Mouse (Mus musculus) hindbrain, postnatal 0 days (tissue): ENCODE data around the gene Rnf126. TPM values are rescaled to one million over a fixed set of nuclear protein-coding genes. Genes with fewer than 3 reads are reported as not detected.

ENCODE experiments used
- ATAC-seq: fragments of 200-750 bp; cut with Nextera tagmentation; 2 replicates; pipeline ENCODE4 v1.8.0; 2017; ENCODE audit warnings: mild to moderate bottlenecking, moderate TSS enrichment, moderate library complexity
- DNase-seq: peaks from one replicate; pipeline ENCODE4 v3.0.0-alpha.2; 2015; ENCODE audit warnings: low spot score
- H3K27ac ChIP-seq: fragments of 300-500 bp; sonication (generic); 2 replicates; pipeline ENCODE4 v1.5.1; 2014; ENCODE audit warnings: mild to moderate bottlenecking
- H3K27me3 ChIP-seq: fragments of 300-500 bp; sonication (generic); 2 replicates; pipeline ENCODE4 v1.6.1; 2014; ENCODE audit warnings: low read length, mixed read lengths; ENCODE audit not compliant: insufficient read depth
- H3K36me3 ChIP-seq: fragments of 300-500 bp; sonication (generic); 2 replicates; pipeline ENCODE4 v1.6.1; 2014; ENCODE audit warnings: low read length, mixed read lengths; ENCODE audit not compliant: insufficient read depth
- H3K4me1 ChIP-seq: fragments of 300-500 bp; sonication (generic); 2 replicates; pipeline ENCODE4 v1.6.1; 2014; ENCODE audit warnings: antibody characterized with exemption, low read length, mixed read lengths; ENCODE audit not compliant: insufficient read depth
- H3K4me2 ChIP-seq: fragments of 300-500 bp; sonication (generic); 2 replicates; pipeline ENCODE4 v1.6.1; 2014; ENCODE audit warnings: low read depth, mild to moderate bottlenecking, low read length, moderate library complexity, mixed read lengths
- H3K4me3 ChIP-seq: fragments of 300-500 bp; sonication (generic); 2 replicates; pipeline ENCODE4 v1.5.1; 2014; ENCODE audit warnings: low read length
- H3K9ac ChIP-seq: fragments of 300-500 bp; sonication (generic); replicated peaks from 2 replicates; pipeline ENCODE4 v1.6.1; 2014; ENCODE audit warnings: mild to moderate bottlenecking, low read length, moderate library complexity, mixed read lengths
- H3K9me3 ChIP-seq: fragments of 300-500 bp; sonication (generic); 2 replicates; pipeline ENCODE4 v1.6.1; 2016; ENCODE audit warnings: low read length, mixed read lengths
- CTCF ChIP-seq: IDR thresholded peaks from 2 replicates; pipeline ENCODE4 v1.5.1; 2016; ENCODE audit warnings: antibody characterized with exemption, control low read depth, low read depth
- WGBS: fragments of 180-500 bp; shearing (Covaris S2); extraction: QIAGEN DNeasy Blood & Tissue Kit; methylation state at CpG from one replicate; pipeline ENCODE4 v1.1.7; 2014; 5-methylcytosine and 5-hydroxymethylcytosine counted together
- polyA plus RNA-seq: library from polyadenylated mRNA; unstranded; fragments of >200 nt; fragmentation: Nextera tagmentation; extraction: Ambion mirVana; gene quantifications from 2 replicates; pipeline ENCODE4 v1.2.1, GENCODE M21; 2015
- total RNA-seq: library from RNA; depleted of rRNA; stranded (reverse); fragments of >200 nt; gene quantifications from 2 replicates; pipeline ENCODE4 v1.2.3, GENCODE M21; 2014

The Rnf126 gene
- total and polyA plus RNA-seq, 2 experiments from 2014 or later: 112 to 119 TPM

DNA sequence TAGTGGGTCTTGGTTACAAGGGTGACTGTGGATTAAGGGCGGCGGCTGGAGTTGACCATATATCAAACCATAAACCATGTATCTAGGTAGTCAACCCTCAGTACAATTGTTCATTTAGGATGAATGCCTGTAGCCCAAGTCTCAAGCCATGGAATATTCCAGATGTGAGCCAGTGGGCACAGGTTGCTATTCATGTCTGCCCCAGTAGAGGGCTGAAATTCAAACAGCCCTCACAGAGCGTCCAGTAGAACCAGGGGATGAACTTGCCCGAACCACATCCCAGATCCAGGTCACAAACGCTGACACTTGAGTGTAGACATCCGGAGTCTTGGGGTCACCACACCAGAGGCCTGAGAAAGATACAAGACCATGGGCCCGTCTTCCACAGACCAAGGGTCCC, 16.3 kb upstream of the Rnf126 start:
- WGBS: 65% methylated on average over 7 of the region's 7 CpGs
- Histone ChIP-seq H3K4me1 (peaks cover 4% of the 10 kb centered on the region; the same call in 1 of the 2 replicates), H3K9ac (no peak overlapping the region), H3K27ac (no peak overlapping the region), H3K36me3 (no peaks in the 10 kb centered on the region), H3K27me3 (no peaks in the 10 kb centered on the region), H3K9me3 (no peaks in the 10 kb centered on the region), H3K4me3 (no peak overlapping the region), H3K4me2 (no peak overlapping the region)
- no peak for DNase-seq
- TF ChIP-seq CTCF: peak; percentile 58
- no peak for ATAC-seq

DNA sequence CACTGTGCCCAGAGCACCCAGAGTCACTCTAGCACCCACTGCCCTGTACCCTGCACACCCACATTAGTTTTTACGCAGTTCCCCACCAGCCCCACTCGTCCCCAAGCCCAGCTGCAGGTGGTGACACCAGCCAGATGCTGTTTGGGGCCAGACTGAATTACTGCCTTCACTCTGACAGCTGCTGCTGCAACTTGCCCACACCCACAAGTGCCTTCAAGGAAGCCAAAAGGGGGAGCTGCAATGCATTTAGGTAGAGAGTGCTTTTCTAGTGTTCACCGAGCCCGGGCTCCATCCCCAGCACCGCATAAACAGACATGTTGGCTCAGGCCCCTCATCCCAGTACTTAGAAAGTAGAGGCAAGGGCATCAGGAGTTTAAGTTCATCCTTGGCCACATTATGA, 15.2 kb upstream of the Rnf126 start:
- DNase-seq (no peak), ATAC-seq (no peak)
- no peak overlapping the region for H3K9ac ChIP-seq
- H3K27me3 ChIP-seq: peaks cover 6% of the 10 kb centered on the region; the same call in 1 of the 2 replicates
- no peaks in the 10 kb centered on the region for H3K36me3 ChIP-seq
- no peak overlapping the region for H3K4me2 ChIP-seq
- no peak overlapping the region for H3K27ac ChIP-seq
- no peaks in the 10 kb centered on the region for H3K9me3 ChIP-seq
- no peak for TF ChIP-seq CTCF
- 61% methylated on average over 5 of the region's 5 CpGs for WGBS
- peaks cover 8% of the 10 kb centered on the region for H3K4me1 ChIP-seq
- H3K4me3 ChIP-seq: no peak overlapping the region

DNA sequence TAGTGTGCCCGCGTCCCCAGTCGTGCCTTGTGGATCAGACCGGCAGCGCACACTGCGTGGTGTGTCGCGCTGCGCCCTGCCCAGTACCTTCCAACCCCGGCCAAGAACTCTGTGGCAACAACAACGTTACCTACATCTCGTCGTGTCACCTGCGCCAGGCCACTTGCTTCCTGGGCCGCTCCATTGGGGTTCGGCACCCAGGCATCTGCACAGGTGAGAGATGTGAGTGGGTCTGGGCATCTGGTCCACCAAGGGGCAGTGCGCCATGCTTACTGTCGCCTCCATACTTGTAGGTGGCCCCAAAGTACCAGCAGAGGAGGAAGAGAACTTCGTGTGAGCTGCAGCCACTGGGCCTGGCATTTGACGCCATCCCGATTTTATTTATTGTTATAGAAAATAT, 14.4 kb upstream of the Rnf126 start:
- H3K4me1 ChIP-seq: peaks cover 9% of the 10 kb centered on the region
- H3K4me2 ChIP-seq: peak overlapping the region; percentile 73
- H3K4me3 ChIP-seq: peak overlapping the region; percentile 46
- no peak overlapping the region for H3K27ac ChIP-seq
- H3K9me3 ChIP-seq: no peaks in the 10 kb centered on the region
- peaks cover 14% of the 10 kb centered on the region; the same call in 1 of the 2 replicates for H3K27me3 ChIP-seq
- 37% methylated on average over 21 of the region's 21 CpGs for WGBS
- ATAC-seq (no peak), DNase-seq (no peak)
- H3K9ac ChIP-seq: peak overlapping the region; percentile 28; the same call in 1 of the 2 replicates
- H3K36me3 ChIP-seq: no peaks in the 10 kb centered on the region
- no peak; the same call in 1 of the 2 replicates for TF ChIP-seq CTCF

DNA sequence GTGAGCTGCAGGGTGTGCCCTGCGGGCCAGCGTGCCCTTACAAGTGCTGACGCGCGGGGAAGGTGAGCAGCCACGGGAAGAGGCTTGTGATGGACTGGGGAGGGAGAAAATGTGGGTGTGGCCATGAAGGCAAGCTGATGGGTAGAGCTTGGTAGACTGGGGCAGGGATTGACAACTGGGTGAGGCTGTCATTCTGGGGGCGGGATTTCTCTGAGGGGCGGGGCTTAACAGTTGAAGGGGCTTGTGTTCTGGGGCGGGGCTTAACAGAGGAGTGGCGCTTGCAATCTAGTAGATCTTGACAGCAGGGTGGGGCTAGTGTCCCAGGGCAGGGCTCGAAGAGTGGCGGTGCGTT, 13.9 kb upstream of the Rnf126 start:
- under 1% methylated on average over 13 of the region's 13 CpGs for WGBS
- H3K4me2 ChIP-seq: peak overlapping the region; percentile 73
- H3K9me3 ChIP-seq: no peaks in the 10 kb centered on the region
- no peak for ATAC-seq
- H3K4me1 ChIP-seq: peaks cover 9% of the 10 kb centered on the region
- TF ChIP-seq CTCF: no peak
- H3K36me3 ChIP-seq: no peaks in the 10 kb centered on the region
- no peak for DNase-seq
- H3K27ac ChIP-seq: peak overlapping the region; percentile 45; the same call in 1 of the 2 replicates
- peak overlapping the region; percentile 46 for H3K4me3 ChIP-seq
- peak overlapping the region; percentile 41; the same call in 1 of the 2 replicates for H3K9ac ChIP-seq
- peaks cover 14% of the 10 kb centered on the region; the same call in 1 of the 2 replicates for H3K27me3 ChIP-seq

DNA sequence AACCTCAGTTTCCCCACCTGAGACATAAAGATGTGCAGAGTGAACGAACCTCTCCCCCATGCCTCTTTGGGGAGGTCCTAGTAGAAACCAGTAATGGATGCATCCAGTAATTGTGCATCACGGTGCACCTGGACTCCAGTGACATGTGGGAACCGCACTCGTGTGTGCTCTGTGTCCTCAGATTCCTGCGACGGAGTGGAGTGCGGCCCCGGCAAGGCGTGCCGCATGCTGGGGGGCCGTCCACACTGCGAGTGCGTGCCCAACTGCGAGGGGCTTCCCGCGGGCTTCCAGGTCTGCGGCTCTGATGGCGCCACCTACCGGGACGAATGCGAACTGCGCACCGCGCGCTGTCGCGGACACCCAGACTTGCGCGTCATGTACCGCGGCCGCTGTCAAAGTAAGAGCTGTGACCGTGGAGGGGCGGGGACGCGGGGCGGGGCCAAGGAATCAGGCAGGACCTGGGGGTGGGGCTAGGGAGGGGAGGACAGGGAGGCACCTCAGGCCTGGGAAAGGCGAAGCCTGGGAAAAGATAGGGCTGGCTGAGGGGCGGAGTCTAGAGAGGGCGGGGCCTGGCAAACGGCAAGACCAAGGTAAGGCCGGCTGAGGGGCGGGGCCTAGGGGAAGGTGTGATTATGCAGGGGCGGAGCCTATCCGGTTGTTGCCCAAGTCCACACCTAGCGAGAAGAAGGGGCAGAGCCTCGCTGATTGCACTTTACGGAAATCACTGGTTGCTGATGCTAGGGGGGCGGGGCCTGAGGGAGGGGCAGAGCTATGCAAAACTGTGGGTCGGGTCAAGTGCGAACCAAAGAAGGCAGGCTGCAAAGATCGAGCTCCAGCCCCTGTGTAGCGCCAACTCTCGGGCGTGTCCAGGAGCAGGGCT, 13.3 kb upstream of the Rnf126 start:
- peak overlapping the region; percentile 41; the same call in 1 of the 2 replicates for H3K9ac ChIP-seq
- H3K4me1 ChIP-seq: peaks cover 9% of the 10 kb centered on the region
- WGBS: 1% methylated on average over 55 of the region's 55 CpGs
- H3K4me3 ChIP-seq: peak overlapping the region; percentile 46
- peak overlapping the region; percentile 45; the same call in 1 of the 2 replicates for H3K27ac ChIP-seq
- peaks cover 14% of the 10 kb centered on the region; the same call in 1 of the 2 replicates for H3K27me3 ChIP-seq
- no peaks in the 10 kb centered on the region for H3K36me3 ChIP-seq
- TF ChIP-seq CTCF: peak; percentile 86
- DNase-seq: peak; percentile 95
- no peaks in the 10 kb centered on the region for H3K9me3 ChIP-seq
- peak overlapping the region; percentile 73 for H3K4me2 ChIP-seq
- peak; percentile 94 for ATAC-seq

DNA sequence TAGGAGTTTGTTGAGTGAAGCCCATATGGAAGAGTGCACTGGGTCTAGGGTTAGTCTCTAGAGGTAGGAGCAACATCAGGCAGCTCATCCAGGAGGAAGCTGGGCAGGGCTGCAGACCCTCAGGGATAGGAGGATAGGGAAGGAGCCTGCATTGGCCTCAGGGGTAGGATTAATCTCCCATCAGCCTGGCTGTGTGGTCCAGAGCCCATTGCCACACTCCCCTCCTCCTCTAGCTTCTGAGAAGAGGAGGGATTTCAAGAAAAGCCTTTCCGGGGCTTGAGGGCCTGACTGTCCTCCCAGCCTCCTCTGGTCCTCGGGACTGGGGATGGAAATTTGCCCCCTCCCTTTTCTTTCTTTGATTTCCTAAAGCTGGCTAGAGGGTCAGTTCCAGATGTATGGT, 12.4 kb upstream of the Rnf126 start:
- DNase-seq (no peak), ATAC-seq (no peak)
- TF ChIP-seq CTCF: no peak
- H3K4me1 ChIP-seq: peaks cover 9% of the 10 kb centered on the region
- H3K27me3 ChIP-seq: peaks cover 14% of the 10 kb centered on the region; the same call in 1 of the 2 replicates
- H3K27ac ChIP-seq: no peak overlapping the region
- 7% methylated on average over 2 of the region's 2 CpGs for WGBS
- no peak overlapping the region for H3K4me2 ChIP-seq
- no peak overlapping the region for H3K4me3 ChIP-seq
- H3K9ac ChIP-seq: no peak overlapping the region
- no peaks in the 10 kb centered on the region for H3K9me3 ChIP-seq
- no peaks in the 10 kb centered on the region for H3K36me3 ChIP-seq

DNA sequence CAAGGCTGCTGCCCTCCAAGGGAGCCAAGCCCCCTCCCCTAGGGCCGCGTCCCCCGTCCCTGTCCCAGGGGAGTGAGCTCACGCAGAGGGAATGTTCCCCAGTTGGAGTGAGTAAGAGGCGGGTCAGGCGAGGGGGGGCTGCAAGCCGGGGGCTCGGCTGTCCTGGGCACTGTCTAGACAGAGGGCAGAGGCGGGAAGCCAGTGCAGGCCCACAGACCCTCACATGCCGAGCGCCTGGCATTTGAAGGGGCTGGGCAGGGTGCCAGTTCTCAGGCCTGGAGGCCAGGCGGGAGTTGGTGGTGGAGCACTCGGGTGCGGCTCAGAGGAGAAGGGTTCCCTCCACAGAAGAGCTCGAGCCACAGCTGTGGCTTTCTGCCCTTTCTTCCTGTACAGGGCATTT, 11.3 kb upstream of the Rnf126 start:
- no peak overlapping the region for H3K4me2 ChIP-seq

More for the DNA sequence above, 11.3 kb upstream of the Rnf126 start:
- ATAC-seq: no peak
- no peak overlapping the region for H3K4me3 ChIP-seq
- no peaks in the 10 kb centered on the region for H3K9me3 ChIP-seq
- peaks cover 14% of the 10 kb centered on the region; the same call in 1 of the 2 replicates for H3K27me3 ChIP-seq
- peak; percentile 73 for DNase-seq
- H3K9ac ChIP-seq: no peak overlapping the region
- TF ChIP-seq CTCF: no peak
- H3K27ac ChIP-seq: no peak overlapping the region
- WGBS: 8% methylated on average over 15 of the region's 15 CpGs
- H3K36me3 ChIP-seq: no peaks in the 10 kb centered on the region
- peaks cover 9% of the 10 kb centered on the region for H3K4me1 ChIP-seq
